Mouse (Mus musculus): ENCODE measurements around the gene Accs. TPM values are rescaled to one million over a fixed set of nuclear protein-coding genes. Genes with fewer than 3 reads are reported as not detected.
A peak's percentile ranks its signal among the peaks of the same experiment; 100 is the strongest.

Accs gene
- total RNA-seq, 1 experiment, result 5.5 TPM

DNA sequence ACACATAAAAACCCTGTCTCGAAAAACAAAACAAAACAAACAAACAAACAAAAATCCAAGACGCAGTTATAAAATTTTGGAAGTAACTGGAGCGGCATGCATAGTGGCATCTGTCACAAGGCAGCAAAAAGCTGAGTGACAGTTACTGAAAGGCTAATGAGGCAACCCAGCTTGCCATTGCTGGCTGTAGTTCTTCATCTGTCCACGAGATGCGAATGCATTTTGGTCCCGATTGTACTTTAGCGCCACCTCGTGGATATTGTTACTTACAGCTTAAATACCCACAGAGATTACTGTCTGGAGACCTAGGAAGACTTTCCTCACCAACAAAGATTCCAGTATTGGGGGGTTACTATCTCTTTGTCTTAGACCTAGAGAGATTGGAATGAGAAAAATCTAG lies 26.2 kb downstream of the Accs start:
- peaks cover 0 to 7% of the 10 kb centered on the region in 2 experiments; a peak in 1 of 4 replicates for H3K4me1 ChIP-seq (ENCODE audit: control insufficient read depth in 2 of 2, insufficient read depth in 2 of 2, low read length in 2 of 2, poor library complexity in 1 of 2)
- peak; percentile 96 for DNase-seq (ENCODE audit: low read depth, low spot score)
- H3K36me3 ChIP-seq (ENCODE audit: control insufficient read depth, insufficient read depth, low read length, poor library complexity, severe bottlenecking), result no peaks in the 10 kb centered on the region
- H3K4me3 ChIP-seq (ENCODE audit: insufficient read depth in 1 of 2, low read depth in 1 of 2, low read length in 2 of 2, poor library complexity in 1 of 2, severe bottlenecking in 1 of 2), result no peak overlapping the region
- in situ Hi-C loops (cut with MboI; ENCODE audit: low sequenced_read_pairs in 2 of 2, unreplicated experiment in 2 of 2), result no loop called here
- TF ChIP-seq HCFC1 (IDR thresholded peaks at IDR 0.05; ENCODE audit: borderline replicate concordance, insufficient read depth, low read length) (peak; percentile 68; the same call in 1 of the 2 replicates), MAFK (IDR thresholded peaks at IDR 0.05; ENCODE audit: insufficient read depth, low read depth, low read length) (peak; percentile 4; the same call in 1 of the 2 replicates), ZC3H11A (IDR thresholded peaks at IDR 0.05; ENCODE audit: borderline replicate concordance, low read depth, low read length) (peak; percentile 53; the same call in 1 of the 2 replicates), CHD2 (IDR thresholded peaks at IDR 0.05; ENCODE audit: low read depth, low read length) (no peak), ZNF384 (IDR thresholded peaks at IDR 0.05; ENCODE audit: low read depth, low read length) (peak; percentile 66; the same call in 1 of the 2 replicates)
- no peaks in the 10 kb centered on the region for H3K9me3 ChIP-seq (ENCODE audit: control insufficient read depth, insufficient read depth, low read depth, low read length)
- H3K9ac ChIP-seq (ENCODE audit: insufficient read depth, low read depth, low read length, poor library complexity, severe bottlenecking), result no peak overlapping the region
- H3K27ac ChIP-seq (ENCODE audit: insufficient read depth, low read depth, low read length, poor library complexity, severe bottlenecking), result no peak overlapping the region

DNA sequence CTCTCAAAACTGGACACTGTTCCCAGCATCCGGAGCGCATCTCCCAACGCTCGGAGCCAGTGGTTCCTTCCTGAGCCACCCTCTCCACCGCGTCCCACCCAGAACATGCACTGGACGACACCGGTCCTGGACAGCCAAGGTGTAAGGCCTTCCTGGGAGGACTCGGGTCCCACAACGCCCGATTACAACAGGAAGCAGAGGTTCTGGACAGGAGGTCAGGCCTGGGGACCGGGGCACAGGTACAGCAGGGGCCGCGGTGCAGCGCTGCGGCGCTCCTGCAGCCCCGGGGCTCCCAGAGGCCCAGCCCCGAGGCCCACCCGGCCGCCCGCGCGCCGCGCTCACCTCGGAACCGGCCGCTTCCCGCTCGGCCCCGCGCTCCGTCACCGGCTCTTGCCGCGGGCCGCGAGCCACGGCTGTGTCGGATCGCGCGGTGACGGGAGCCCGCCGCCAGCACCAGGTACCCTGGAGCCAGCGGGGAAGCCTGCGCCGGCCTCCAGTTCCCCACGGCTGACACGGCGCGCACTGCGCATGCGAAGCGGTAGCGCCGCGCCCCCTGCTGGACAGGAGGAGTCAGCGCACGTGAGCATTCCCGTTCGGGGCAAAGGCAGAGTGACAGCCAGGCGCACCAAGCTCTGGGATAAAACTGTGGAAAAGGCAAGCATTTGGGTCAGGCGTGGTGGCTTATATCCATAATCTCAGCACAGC lies 27.5 kb downstream of the Accs start, which contains the start of gene Ext2:
Ext2 (minus strand) TSS at position 524 of the 705 bp plus-strand sequence.
- no peaks in the 10 kb centered on the region for H3K9me3 ChIP-seq (ENCODE audit: control insufficient read depth, insufficient read depth, low read depth, low read length)
- peak; percentile 83 for DNase-seq (ENCODE audit: low read depth, low spot score)
- in situ Hi-C loops (cut with MboI; ENCODE audit: low sequenced_read_pairs in 2 of 2, unreplicated experiment in 2 of 2), result no loop called here
- H3K27ac ChIP-seq (ENCODE audit: insufficient read depth, low read depth, low read length, poor library complexity, severe bottlenecking), result no peak within 1 kb of the TSS
- H3K36me3 ChIP-seq (ENCODE audit: control insufficient read depth, insufficient read depth, low read length, poor library complexity, severe bottlenecking), result no peaks in the 10 kb centered on the region
- TF ChIP-seq ZC3H11A (IDR thresholded peaks at IDR 0.05; ENCODE audit: borderline replicate concordance, low read depth, low read length), result no peak
- TF ChIP-seq MAFK (IDR thresholded peaks at IDR 0.05; ENCODE audit: insufficient read depth, low read depth, low read length), result no peak
- no peak for TF ChIP-seq CHD2 (IDR thresholded peaks at IDR 0.05; ENCODE audit: low read depth, low read length)
- TF ChIP-seq HCFC1 (IDR thresholded peaks at IDR 0.05; ENCODE audit: borderline replicate concordance, insufficient read depth, low read length), result peak; percentile 46; the same call in 1 of the 2 replicates
- 0 out of 2 replicates have a peak, but pooled peaks have one; percentile 33 for TF ChIP-seq ZNF384 (IDR thresholded peaks at IDR 0.05; ENCODE audit: low read depth, low read length)
- peak within 1 kb of the TSS; percentile 88 to 89 for H3K4me3 ChIP-seq (ENCODE audit: insufficient read depth in 1 of 2, low read depth in 1 of 2, low read length in 2 of 2, poor library complexity in 1 of 2, severe bottlenecking in 1 of 2)
- H3K9ac ChIP-seq (ENCODE audit: insufficient read depth, low read depth, low read length, poor library complexity, severe bottlenecking), result peak within 1 kb of the TSS; percentile 87
- peaks cover 0 to 8% of the 10 kb centered on the region in 2 experiments; a peak in 1 of 4 replicates for H3K4me1 ChIP-seq (ENCODE audit: control insufficient read depth in 2 of 2, insufficient read depth in 2 of 2, low read length in 2 of 2, poor library complexity in 1 of 2)

DNA sequence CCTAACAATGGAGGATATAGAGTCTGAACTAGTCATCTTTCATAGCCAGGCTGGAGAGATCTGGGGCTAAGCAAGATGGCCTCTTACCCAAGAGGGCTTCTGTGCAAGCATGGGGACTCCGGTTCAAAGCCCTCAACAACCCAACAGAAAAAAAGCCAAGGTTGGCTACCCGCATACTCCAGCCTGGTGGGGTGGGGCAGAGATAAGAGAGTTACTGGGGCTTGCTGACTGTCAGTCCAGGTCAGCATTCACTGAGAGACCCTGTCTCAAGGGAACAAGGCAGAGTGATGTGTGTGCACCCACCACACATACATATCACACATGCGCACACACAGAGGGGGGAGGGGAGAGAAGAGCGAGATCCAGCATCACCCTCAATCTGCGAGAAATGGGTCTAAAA lies 32.0 kb downstream of the Accs start:
- Histone ChIP-seq H3K4me3 (ENCODE audit: insufficient read depth in 1 of 2, low read depth in 1 of 2, low read length in 2 of 2, poor library complexity in 1 of 2, severe bottlenecking in 1 of 2) (no peak overlapping the region), H3K9me3 (ENCODE audit: control insufficient read depth, insufficient read depth, low read depth, low read length) (no peaks in the 10 kb centered on the region), H3K27ac (ENCODE audit: insufficient read depth, low read depth, low read length, poor library complexity, severe bottlenecking) (no peak overlapping the region), H3K4me1 (ENCODE audit: control insufficient read depth in 2 of 2, insufficient read depth in 2 of 2, low read length in 2 of 2, poor library complexity in 1 of 2) (peaks cover 0 to 13% of the 10 kb centered on the region in 2 experiments; a peak in 1 of 4 replicates), H3K36me3 (ENCODE audit: control insufficient read depth, insufficient read depth, low read length, poor library complexity, severe bottlenecking) (no peaks in the 10 kb centered on the region), H3K9ac (ENCODE audit: insufficient read depth, low read depth, low read length, poor library complexity, severe bottlenecking) (no peak overlapping the region)
- TF ChIP-seq CHD2 (IDR thresholded peaks at IDR 0.05; ENCODE audit: low read depth, low read length) (no peak), MAFK (IDR thresholded peaks at IDR 0.05; ENCODE audit: insufficient read depth, low read depth, low read length) (no peak), ZNF384 (IDR thresholded peaks at IDR 0.05; ENCODE audit: low read depth, low read length) (no peak), ZC3H11A (IDR thresholded peaks at IDR 0.05; ENCODE audit: borderline replicate concordance, low read depth, low read length) (no peak), HCFC1 (IDR thresholded peaks at IDR 0.05; ENCODE audit: borderline replicate concordance, insufficient read depth, low read length) (no peak)
- no peak for DNase-seq (ENCODE audit: low read depth, low spot score)
- in situ Hi-C loops (cut with MboI; ENCODE audit: low sequenced_read_pairs in 2 of 2, unreplicated experiment in 2 of 2), result no loop called here

DNA sequence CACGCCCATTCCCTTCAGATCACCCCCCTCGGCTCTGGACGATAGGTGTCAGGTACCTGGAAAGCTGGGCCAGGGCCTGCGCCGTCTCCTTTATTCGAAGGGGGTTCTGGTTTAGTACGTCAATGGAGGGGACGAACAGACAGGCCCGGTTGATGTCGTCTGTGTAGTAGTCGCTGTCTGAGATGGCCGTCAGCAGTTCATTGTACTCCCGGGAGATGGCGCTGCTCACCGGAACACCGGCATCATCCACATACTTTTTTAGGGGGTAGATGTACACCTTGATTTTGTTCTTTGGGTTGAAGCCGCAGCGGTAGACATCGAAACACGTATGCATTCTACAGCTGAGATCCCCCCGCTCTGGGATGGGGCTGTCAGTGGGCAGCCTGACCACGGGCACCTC lies 36.4 kb downstream of the Accs start:
- in situ Hi-C loops (cut with MboI; ENCODE audit: low sequenced_read_pairs in 2 of 2, unreplicated experiment in 2 of 2), result no loop called here
- H3K36me3 ChIP-seq (ENCODE audit: control insufficient read depth, insufficient read depth, low read length, poor library complexity, severe bottlenecking), result peaks cover 8% of the 10 kb centered on the region; the same call in 1 of the 2 replicates
- H3K9me3 ChIP-seq (ENCODE audit: control insufficient read depth, insufficient read depth, low read depth, low read length), result no peaks in the 10 kb centered on the region
- peaks cover 0 to 5% of the 10 kb centered on the region in 2 experiments; a peak in 1 of 4 replicates for H3K4me1 ChIP-seq (ENCODE audit: control insufficient read depth in 2 of 2, insufficient read depth in 2 of 2, low read length in 2 of 2, poor library complexity in 1 of 2)
- no peak for DNase-seq (ENCODE audit: low read depth, low spot score)
- H3K4me3 ChIP-seq (ENCODE audit: insufficient read depth in 1 of 2, low read depth in 1 of 2, low read length in 2 of 2, poor library complexity in 1 of 2, severe bottlenecking in 1 of 2), result no peak overlapping the region
- no peak overlapping the region for H3K27ac ChIP-seq (ENCODE audit: insufficient read depth, low read depth, low read length, poor library complexity, severe bottlenecking)
- TF ChIP-seq ZC3H11A (IDR thresholded peaks at IDR 0.05; ENCODE audit: borderline replicate concordance, low read depth, low read length) (no peak), CHD2 (IDR thresholded peaks at IDR 0.05; ENCODE audit: low read depth, low read length) (no peak), ZNF384 (IDR thresholded peaks at IDR 0.05; ENCODE audit: low read depth, low read length) (no peak), HCFC1 (IDR thresholded peaks at IDR 0.05; ENCODE audit: borderline replicate concordance, insufficient read depth, low read length) (no peak), MAFK (IDR thresholded peaks at IDR 0.05; ENCODE audit: insufficient read depth, low read depth, low read length) (no peak)
- H3K9ac ChIP-seq (ENCODE audit: insufficient read depth, low read depth, low read length, poor library complexity, severe bottlenecking), result no peak overlapping the region
